8 mouse cellular contexts compared by ENCODE assay signal in the genomic region with DNA sequence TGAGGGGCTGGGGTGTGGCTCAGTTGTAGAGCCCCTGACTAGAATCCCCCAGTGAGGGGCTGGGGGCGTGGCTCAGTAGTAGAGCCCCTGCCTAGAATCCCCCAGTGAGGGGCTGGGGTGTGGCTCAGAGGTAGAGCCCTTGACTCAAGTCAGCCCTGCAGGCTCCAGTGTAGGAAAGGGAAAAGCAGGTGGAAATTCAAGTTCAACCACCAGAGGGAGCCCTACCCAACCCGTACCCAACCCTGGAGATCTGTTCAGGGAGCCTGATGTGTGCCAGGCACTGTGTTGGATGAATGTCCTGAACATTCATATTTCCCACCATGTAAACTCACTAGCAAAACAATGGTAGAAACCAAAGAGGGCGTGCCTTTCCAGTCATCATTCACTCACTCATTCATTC.
DNase-seq lines count a peak whose midpoint lies in the region; ATAC-seq and TF ChIP-seq lines count a peak whose summit lies in the region.

No protein-coding gene starts in this region.

- TF ChIP-seq CTCF in G1E (IDR thresholded peaks at IDR 0.05; ENCODE audit: low read depth, low read length): peak; percentile 75
- TF ChIP-seq CTCF in cerebellum, adult 2 months (IDR thresholded peaks at IDR 0.05; ENCODE audit: borderline replicate concordance, insufficient read depth, low read depth, low read length): peak; percentile 83
- peak; percentile 85 for TF ChIP-seq CTCF in liver, postnatal 0 days (IDR thresholded peaks at IDR 0.05; ENCODE audit: low read depth)

- H3K4me1 ChIP-seq in G1E (ENCODE audit: insufficient read depth, low read depth, low read length): no peaks in the 10 kb centered on the region
- H3K4me1 ChIP-seq in cerebellum, adult 2 months (ENCODE audit: control insufficient read depth, insufficient read depth, low read length): peaks cover 38% of the 10 kb centered on the region
- H3K4me1 ChIP-seq in liver, postnatal 0 days (ENCODE audit: insufficient read depth): no peaks in the 10 kb centered on the region

- no peak overlapping the region for H3K4me2 ChIP-seq in liver, postnatal 0 days (ENCODE audit: low read depth, low read length)

- H3K36me3 ChIP-seq in G1E (replicated peaks): no peaks in the 10 kb centered on the region
- no peaks in the 10 kb centered on the region for H3K36me3 ChIP-seq in liver, postnatal 0 days (replicated peaks; ENCODE audit: insufficient read depth, low read length)

- no peak overlapping the region for H3K27ac ChIP-seq in cerebellum, adult 2 months (ENCODE audit: insufficient read depth, low read length)
- no peak overlapping the region for H3K27ac ChIP-seq in liver, postnatal 0 days (ENCODE audit: low read depth)

- H3K9ac ChIP-seq in liver, postnatal 0 days (replicated peaks): no peak overlapping the region

- no peaks in the 10 kb centered on the region; the same call in 1 of the 2 replicates for H3K27me3 ChIP-seq in G1E (ENCODE audit: insufficient read depth, low read length)
- no peaks in the 10 kb centered on the region for H3K27me3 ChIP-seq in cerebellum, adult 2 months (ENCODE audit: control insufficient read depth, insufficient read depth, low read length)
- H3K27me3 ChIP-seq in liver, postnatal 0 days (ENCODE audit: insufficient read depth, low read length): no peaks in the 10 kb centered on the region

- 37% methylated on average over 3 of the region's 3 CpGs for WGBS in cerebellum, adult 2 months
- 16% methylated on average over 3 of the region's 3 CpGs for WGBS in liver, postnatal 0 days (ENCODE audit: insufficient replicate concordance)

- TF ChIP-seq EP300 in liver, postnatal 0 days (IDR thresholded peaks at IDR 0.05; ENCODE audit: low read depth): no peak

- ATAC-seq in G1E (ENCODE audit: extremely low read depth, insufficient number of reproducible peaks, low FRiP score, poor library complexity, severe bottlenecking): no peak
- ATAC-seq in liver, postnatal 0 days: peak; percentile 47; the same call in 1 of the 2 replicates

- no peak overlapping the region for H3K4me3 ChIP-seq in G1E (ENCODE audit: low read depth, low read length)
- H3K4me3 ChIP-seq in cerebellum, adult 2 months (replicated peaks; ENCODE audit: insufficient read depth, low read depth, low read length): no peak overlapping the region
- H3K4me3 ChIP-seq in liver, postnatal 0 days (ENCODE audit: low read depth, low read length): no peak overlapping the region

- TF ChIP-seq POLR2A in cerebellum, adult 2 months (IDR thresholded peaks at IDR 0.05; ENCODE audit: borderline replicate concordance, insufficient read depth, low read length): no peak

- H3K9me3 ChIP-seq in G1E (replicated peaks): no peaks in the 10 kb centered on the region
- H3K9me3 ChIP-seq in liver, postnatal 0 days (ENCODE audit: low read length): no peaks in the 10 kb centered on the region

- DNase-seq in 3134 (ENCODE audit: extremely low read depth, insufficient read length, low spot score) (peak; percentile 54), G1E (ENCODE audit: low spot score) (peak; percentile 73)
- peak; percentile 76 to 77 for DNase-seq in cerebellum, adult 2 months
- DNase-seq in gastrocnemius, adult 18-20 months (ENCODE audit: low spot score): peak; percentile 74
- peak; percentile 84 for DNase-seq in kidney, adult 9 months
- DNase-seq in liver, postnatal 0 days: peak; percentile 75
- DNase-seq in ovary, postnatal 10 days (ENCODE audit: low spot score): peak; percentile 39
- peak; percentile 78 for DNase-seq in thymus, postnatal 0 days (ENCODE audit: low spot score)
